Mouse (Mus musculus) cerebellum, adult 2 months (tissue): Measurements from ENCODE around the gene Dnah2. TPM values are rescaled to one million over a fixed set of nuclear protein-coding genes. Genes with fewer than 3 reads are reported as not detected.

Experiments used
- DNase-seq, 2 experiments: peaks; one replicate each; pipeline ENCODE4 v3.0.0; 2021
- H3K27ac ChIP-seq: fragments of 200-500 bp; 2 replicates; pipeline ENCODE4 v1.5.1; 2012; ENCODE audit warnings: low read length, control low read depth, inconsistent platforms; ENCODE audit not compliant: insufficient read depth
- H3K27me3 ChIP-seq: fragments of 200-500 bp; 2 replicates; pipeline ENCODE4 v1.6.1; 2012; ENCODE audit warnings: inconsistent platforms, mild to moderate bottlenecking, low read length, moderate library complexity; ENCODE audit not compliant: control insufficient read depth, insufficient read depth
- H3K4me1 ChIP-seq: fragments of 200-500 bp; 2 replicates; pipeline ENCODE4 v1.6.1; 2011; ENCODE audit warnings: low read length; ENCODE audit not compliant: control insufficient read depth, insufficient read depth
- H3K4me3 ChIP-seq: fragments of 200-500 bp; replicated peaks from 2 replicates; pipeline ENCODE3; 2011; ENCODE audit warnings: mild to moderate bottlenecking, low read depth, low read length, control low read depth; ENCODE audit not compliant: insufficient read depth
- CTCF ChIP-seq: fragments of 200-500 bp; IDR thresholded peaks from 2 replicates; pipeline ENCODE4 v1.5.1; 2011; ENCODE audit warnings: low read depth, mild to moderate bottlenecking, control low read depth, low read length, moderate library complexity, borderline replicate concordance; ENCODE audit not compliant: insufficient read depth
- POLR2A ChIP-seq: fragments of 200-500 bp; IDR thresholded peaks from 2 replicates; pipeline ENCODE4 v1.6.1; 2011; ENCODE audit warnings: low read length, control low read depth, borderline replicate concordance; ENCODE audit not compliant: insufficient read depth
- WGBS: fragments of 180-500 bp; shearing (Covaris S2); methylation state at CpG from one replicate; pipeline ENCODE4 v1.1.7; 2018; 5-methylcytosine and 5-hydroxymethylcytosine counted together
- polyA plus RNA-seq: library from polyadenylated mRNA; depleted of rRNA; stranded (reverse); fragments of >200 nt; gene quantifications from 2 replicates; pipeline ENCODE4 v1.2.3, GENCODE M21; 2012

Gene Dnah2
- polyA plus RNA-seq, 1 experiment = 0.69 TPM

- Histone ChIP-seq H3K27ac (no peak overlapping the region), H3K4me3 (no peak overlapping the region), H3K4me1 (peaks cover 4% of the 10 kb centered on the region; the same call in 1 of the 2 replicates), H3K27me3 (no peaks in the 10 kb centered on the region)
- TF ChIP-seq POLR2A (no peak), CTCF (no peak)
- DNase-seq = no peak
- 83% methylated on average over 13 of the region's 13 CpGs for WGBS
Measured at GRCm38 (mm10) chr11:69563373-69563772, 14.5 kb upstream of the Dnah2 start.

DNA sequence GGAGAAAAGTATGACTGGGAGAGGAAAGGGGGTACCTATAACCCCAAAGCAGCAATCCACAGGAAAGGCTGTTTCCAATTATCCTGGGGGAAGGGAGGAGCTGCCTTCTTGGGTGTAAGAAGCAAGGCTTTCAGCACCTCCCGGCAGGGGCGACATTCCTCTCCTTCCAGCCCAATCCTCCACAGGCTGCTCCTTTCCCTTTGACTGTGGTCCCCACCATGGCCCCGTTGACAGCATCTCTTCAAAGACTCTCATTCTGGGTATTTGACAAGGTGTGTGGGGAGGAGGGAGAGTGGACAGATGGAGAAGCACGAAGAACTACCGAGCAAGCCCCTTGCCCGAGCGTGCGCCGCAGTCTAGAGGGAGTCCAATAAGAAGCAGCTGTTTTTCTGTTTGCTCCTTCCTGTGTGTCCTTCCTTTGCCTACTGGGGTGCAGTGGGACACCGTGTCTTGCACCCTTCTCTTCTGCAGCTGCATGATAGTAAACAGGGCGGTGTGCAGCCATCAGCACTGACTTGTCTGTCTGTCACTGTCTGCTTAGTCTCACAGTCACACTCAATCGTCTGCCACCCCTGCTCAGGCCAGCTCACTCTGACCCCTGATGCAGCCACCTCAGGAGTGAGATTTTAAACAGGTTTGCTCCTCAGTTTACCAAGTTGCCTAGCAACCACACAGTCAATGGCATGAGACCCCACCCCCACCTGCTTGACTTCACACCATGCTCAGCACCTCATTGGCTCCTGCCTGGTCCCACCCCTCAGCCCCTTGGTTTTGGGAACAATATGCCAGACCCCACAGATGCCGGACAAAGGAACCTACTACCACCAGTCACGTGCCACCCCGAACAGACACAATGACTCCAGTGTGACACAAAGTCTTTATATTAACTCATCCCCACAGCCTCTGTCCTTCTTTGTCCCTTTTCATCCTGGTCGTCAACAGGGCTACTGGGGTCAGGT lies 12.3 kb upstream of the Dnah2 start:
- H3K27ac ChIP-seq = peak overlapping the region; percentile 63; the same call in 1 of the 2 replicates
- no peak overlapping the region for H3K4me3 ChIP-seq
- TF ChIP-seq CTCF = no peak
- no peak for TF ChIP-seq POLR2A
- peak in 1 of 2 experiments; percentile 37 for DNase-seq
- WGBS = 55% methylated on average over 16 of the region's 16 CpGs
- peaks cover 4% of the 10 kb centered on the region for H3K4me1 ChIP-seq
- H3K27me3 ChIP-seq = no peaks in the 10 kb centered on the region; the same call in 1 of the 2 replicates

DNA sequence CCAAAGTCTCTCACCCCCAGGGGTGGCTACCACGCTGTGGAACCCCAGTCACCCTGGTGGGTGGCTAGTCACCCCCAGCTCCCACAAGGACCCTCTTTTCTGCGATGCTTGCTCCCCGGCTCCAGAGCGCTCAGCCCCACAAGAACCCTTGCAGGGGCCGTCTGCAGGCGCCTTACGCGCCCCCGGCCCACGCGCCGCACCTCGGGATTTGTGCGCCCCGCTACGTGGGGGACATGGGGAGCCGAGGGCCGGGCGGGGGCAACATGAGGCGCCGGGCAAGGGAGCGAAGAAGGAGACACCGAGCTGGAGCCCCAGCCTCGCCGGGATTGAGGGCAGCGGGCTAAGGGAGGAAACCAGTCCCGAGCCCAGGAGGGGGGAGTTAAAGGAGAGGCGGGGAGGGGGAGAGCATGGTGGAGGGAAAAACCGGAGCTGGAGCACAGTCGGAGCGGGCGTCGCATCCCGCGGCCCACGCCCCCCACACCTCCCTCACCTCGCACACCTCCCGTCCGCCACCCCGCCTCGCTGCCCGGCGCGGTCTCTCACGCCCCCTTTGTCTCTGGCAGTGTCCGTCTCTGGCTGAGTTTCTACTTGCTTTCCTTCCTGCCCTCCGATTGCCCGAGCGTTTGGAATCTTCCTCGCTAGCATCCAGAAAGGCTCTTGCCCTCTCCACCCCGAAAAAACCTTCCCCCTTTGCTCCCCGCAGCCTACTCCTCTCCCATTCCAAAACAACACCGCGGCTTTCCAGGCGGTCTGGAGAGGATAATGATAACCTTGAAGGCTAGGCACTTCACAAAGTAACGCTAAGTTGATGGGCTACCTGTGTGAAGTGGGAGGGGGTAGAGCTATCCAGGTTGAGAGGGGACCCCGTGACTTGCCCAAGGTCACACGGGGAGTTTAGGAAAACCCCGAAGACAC lies 11.2 kb upstream of the Dnah2 start, which contains the start of gene Efnb3:
Efnb3 (minus strand) TSS at position 355 of the 915 bp plus-strand sequence.
- no peak for DNase-seq
- no peaks in the 10 kb centered on the region; the same call in 1 of the 2 replicates for H3K27me3 ChIP-seq
- TF ChIP-seq POLR2A = no peak
- peaks cover 4% of the 10 kb centered on the region for H3K4me1 ChIP-seq
- 4% methylated on average over 57 of the region's 59 CpGs for WGBS
- H3K4me3 ChIP-seq = peak within 1 kb of the TSS; percentile 41
- peak within 1 kb of the TSS; percentile 63; the same call in 1 of the 2 replicates for H3K27ac ChIP-seq

GRCm38 (mm10) chr11:69559183-69559582 lies 10.3 kb upstream of the Dnah2 start:
- DNase-seq = no peak
- peak overlapping the region; percentile 28 for H3K4me3 ChIP-seq
- peaks cover 4% of the 10 kb centered on the region for H3K4me1 ChIP-seq
- no peak overlapping the region for H3K27ac ChIP-seq
- H3K27me3 ChIP-seq = no peaks in the 10 kb centered on the region; the same call in 1 of the 2 replicates
- 31% methylated on average over 5 of the region's 5 CpGs for WGBS
- TF ChIP-seq CTCF = no peak
- TF ChIP-seq POLR2A = no peak

DNA sequence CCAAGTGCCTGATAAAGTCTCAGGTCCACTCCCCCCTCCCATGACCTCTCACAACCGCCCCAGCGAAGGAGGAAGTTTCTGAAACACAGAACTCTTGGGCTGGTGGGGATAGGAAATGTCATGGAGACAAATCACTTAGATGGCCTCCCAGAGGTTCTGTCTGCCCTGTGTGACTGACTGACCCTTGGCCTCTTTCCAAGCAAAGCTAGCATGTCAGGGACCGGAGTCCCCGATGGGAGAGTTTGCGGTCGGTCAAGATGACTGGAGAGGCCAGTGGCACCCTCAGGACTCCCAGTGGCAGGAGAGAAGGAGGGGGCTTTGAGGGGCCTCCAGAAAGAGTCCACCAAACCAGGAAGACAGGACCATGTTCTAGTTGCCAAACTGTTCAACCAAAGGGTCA lies 9.8 kb upstream of the Dnah2 start:
- no peak for TF ChIP-seq POLR2A
- TF ChIP-seq CTCF = no peak
- 63% methylated on average over 6 of the region's 6 CpGs for WGBS

DNA sequence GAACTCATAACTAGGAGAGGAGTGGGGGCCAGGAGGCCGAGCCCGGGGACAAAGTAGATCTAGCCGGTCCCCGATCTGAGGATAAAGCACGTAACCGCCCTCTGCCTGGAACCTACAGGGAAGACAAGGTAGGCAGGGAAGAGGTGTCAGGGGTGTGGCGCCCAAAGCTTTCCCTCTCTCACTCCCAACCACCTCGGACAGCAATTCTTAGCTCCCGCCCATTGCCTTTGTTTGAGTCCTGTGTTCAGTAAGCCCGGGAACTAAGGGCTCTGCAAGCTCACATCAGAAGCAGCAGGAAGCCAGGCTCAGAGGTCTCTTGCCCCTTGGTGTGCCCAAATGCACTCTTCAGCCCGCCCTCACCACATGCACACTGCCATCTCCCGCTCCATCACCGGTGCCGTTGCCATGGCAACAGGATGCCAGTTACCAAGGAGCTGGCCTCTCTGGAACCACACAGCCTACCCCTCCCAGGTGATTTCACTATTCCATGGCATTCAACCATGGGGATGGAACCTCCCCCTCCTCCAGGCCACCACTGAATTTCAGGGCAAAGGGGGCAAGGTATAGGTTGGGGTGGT lies 8.6 kb upstream of the Dnah2 start:
- Histone ChIP-seq H3K27me3 (no peaks in the 10 kb centered on the region; the same call in 1 of the 2 replicates), H3K4me1 (peaks cover 4% of the 10 kb centered on the region), H3K4me3 (no peak overlapping the region), H3K27ac (no peak overlapping the region)
- TF ChIP-seq POLR2A (no peak), CTCF (no peak)
- whole genome bisulfite sequencing = 23% methylated on average over 14 of the region's 14 CpGs
- DNase-seq = peak in 1 of 2 experiments; percentile 38

More for the DNA sequence above, 9.8 kb upstream of the Dnah2 start:
- Histone ChIP-seq H3K27ac (no peak overlapping the region), H3K4me1 (peaks cover 4% of the 10 kb centered on the region), H3K4me3 (no peak overlapping the region), H3K27me3 (no peaks in the 10 kb centered on the region; the same call in 1 of the 2 replicates)
- DNase-seq = no peak

DNA sequence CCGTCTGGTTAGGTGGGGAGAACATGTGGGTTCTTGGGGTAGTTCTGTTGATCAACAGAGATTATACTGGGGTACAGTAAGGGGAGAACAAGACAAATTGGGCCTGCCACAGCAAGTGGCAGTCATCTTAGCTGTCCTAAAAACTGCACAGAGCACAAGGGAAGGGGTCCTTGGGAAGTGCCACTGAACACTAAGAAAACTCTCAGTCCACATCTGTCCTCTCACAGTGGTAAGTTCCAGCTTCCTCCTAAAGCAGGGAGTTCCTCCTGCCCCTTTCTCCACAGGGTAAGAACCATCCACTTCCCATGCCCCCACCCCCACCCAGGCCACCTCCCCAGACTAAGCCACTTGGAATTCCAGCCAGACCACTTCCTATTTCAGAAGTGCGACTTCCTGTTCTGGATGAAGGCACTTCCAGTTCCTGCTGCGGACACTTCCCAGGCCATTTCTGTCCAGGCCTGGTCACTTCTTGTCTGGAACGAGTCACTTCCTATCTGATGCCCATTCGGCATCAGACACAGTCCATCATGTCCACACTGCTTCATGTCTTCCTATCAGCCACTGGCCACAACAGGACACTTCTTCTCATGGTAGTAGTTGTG lies 5.7 kb upstream of the Dnah2 start:
- no peak overlapping the region for H3K4me3 ChIP-seq
- H3K4me1 ChIP-seq = no peaks in the 10 kb centered on the region; the same call in 1 of the 2 replicates
- no peak overlapping the region for H3K27ac ChIP-seq
- no peaks in the 10 kb centered on the region; the same call in 1 of the 2 replicates for H3K27me3 ChIP-seq
- 88% methylated on average over 5 of the region's 5 CpGs for WGBS
- DNase-seq = no peak
- TF ChIP-seq POLR2A = no peak
- no peak for TF ChIP-seq CTCF
